Mouse (Mus musculus) testis, adult 2 months (tissue): Measurements from ENCODE around the gene Cdk12.

Source experiments
- CTCF ChIP-seq: fragments of 200-500 bp; IDR thresholded peaks from 2 replicates; pipeline ENCODE4 v1.5.1; 2012; ENCODE audit warnings: low read depth, mild to moderate bottlenecking, inconsistent platforms, low read length, moderate library complexity; ENCODE audit not compliant: control insufficient read depth, insufficient read depth, insufficient replicate concordance
- POLR2A ChIP-seq: fragments of 200-500 bp; IDR thresholded peaks from 2 replicates; pipeline ENCODE4 v1.6.1; 2012; ENCODE audit warnings: low read depth, mild to moderate bottlenecking, inconsistent platforms, low read length, moderate library complexity; ENCODE audit not compliant: control insufficient read depth

GRCm38 (mm10) chr11:98253807-98254206, 50.9 kb downstream of the Cdk12 start:
- no peak for TF ChIP-seq CTCF
- TF ChIP-seq POLR2A: no peak
